Mouse (Mus musculus) E14TG2a.4 (cell line): Measurements from ENCODE around the gene Itpr1.

Experiments used
- CTCF ChIP-seq: conservative IDR thresholded peaks from 2 replicates; pipeline ENCODE4 v1.5.1; 2014; ENCODE audit warnings: low read length
- POU5F1 ChIP-seq: IDR thresholded peaks from 2 replicates; pipeline ENCODE4 v1.6.1; 2014; ENCODE audit warnings: low read length, borderline replicate concordance

DNA sequence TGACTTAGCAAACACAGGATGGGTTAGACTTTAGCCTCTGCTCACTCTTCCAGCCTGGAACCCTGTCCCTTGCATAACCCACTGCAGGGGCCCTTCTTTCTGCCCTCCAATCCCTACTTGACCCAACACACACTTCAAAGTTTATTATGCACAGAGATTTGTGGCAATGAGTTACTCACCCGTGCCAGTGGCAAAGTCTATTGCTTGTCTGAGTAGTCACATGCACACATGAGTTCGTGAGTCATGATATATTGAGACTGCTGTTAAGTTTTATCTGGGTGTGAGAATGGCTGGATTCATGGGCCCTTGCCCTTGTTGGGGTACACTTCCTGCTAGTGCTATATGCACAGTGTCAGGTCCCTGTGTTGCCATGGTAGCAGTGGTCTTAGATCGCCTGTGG lies 229.4 kb downstream of the Itpr1 start:
- no peak for TF ChIP-seq CTCF
- no peak for TF ChIP-seq POU5F1
